Mouse (Mus musculus) ES-E14 (cell line): ENCODE results near the gene Gm20390.

ENCODE experiments used
- HCFC1 ChIP-seq: IDR thresholded peaks from 2 replicates; pipeline ENCODE4 v1.6.1; 2012; ENCODE audit warnings: low read length, inconsistent platforms, borderline replicate concordance; ENCODE audit not compliant: insufficient read depth
- MAFK ChIP-seq: IDR thresholded peaks from 2 replicates; pipeline ENCODE4 v1.6.1; 2014; ENCODE audit warnings: mild to moderate bottlenecking, low read depth, low read length, inconsistent platforms; ENCODE audit not compliant: insufficient read depth

DNA sequence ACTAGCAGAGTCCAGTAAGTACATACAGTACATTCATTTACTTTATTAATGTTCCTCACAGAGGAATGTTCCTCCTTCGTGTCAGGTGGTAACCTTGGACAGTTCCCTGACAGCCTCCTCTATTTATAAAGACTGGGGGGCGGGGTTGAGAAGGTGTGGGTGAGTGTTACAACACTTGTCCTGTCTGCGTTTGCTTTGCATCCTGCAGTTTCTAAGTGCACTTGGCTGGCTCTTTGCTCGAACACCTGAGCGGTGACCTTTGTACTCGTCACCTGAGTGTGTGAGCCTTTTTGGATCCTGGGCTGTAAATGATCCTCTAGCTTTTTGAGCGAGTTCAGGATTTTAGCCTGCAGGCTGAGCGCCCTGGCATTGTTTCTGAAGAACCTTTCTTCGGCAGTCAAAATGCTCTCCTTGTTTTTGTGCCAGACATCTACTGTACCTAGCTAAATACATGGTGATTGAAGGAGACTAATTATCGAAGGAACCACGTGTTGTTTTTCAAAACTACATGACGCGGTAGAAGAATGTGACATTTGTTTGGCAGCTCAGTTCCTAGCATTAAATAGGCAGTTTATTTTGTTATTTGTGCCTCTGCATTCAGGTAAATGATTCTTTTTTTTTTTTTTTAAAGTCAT is 29.2 kb upstream of the Gm20390 start:
- TF ChIP-seq HCFC1 (no peak), MAFK (no peak)
